Mouse (Mus musculus): ENCODE measurements around the gene Ublcp1.

DNA sequence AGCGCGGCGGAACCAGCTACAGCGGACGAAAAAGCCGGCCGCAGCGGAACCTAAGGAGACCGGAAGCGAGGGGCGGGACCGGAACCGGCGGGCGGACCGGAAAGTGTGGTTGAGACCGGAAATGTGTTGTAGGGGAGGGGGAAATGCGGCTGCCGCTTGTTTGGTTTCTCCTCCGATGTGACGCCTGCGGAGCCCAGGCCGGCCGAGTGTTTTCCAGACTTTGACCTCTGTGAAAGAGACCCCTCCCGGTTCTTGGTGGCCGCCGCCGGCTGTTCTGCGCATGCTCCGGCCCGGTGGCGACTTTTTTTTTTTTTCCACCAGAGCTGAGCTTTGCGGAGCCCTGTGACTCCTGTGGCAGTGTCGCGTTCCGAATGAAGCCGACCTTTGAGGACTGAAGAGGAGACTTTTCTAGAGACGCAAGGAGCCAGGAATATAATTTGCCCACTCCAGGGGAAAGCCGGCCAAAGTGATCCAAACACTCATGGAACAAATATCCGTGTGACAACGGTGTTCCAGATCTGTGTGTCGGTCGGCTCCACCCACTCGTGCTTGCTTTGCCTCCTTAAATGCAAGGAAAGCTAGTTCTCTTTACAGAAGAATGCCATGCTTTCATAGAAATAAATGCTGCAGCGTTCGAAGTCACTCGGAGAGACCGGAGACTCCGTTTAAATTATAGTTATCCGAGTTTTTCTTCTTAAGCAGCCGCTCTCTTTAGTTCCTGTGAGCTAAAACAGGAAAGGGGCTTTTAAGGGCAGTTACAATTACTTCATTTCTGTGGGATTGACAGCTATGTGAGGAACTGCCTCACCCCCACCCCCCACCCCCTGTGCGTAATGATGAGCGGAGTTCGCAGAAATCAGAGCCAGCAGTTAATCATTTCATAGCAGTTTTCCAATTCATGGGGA is at the start of gene Ublcp1:
- TF ChIP-seq TAL1 (IDR thresholded peaks at IDR 0.05; ENCODE audit: low read length) (no peak), GATA1 (IDR thresholded peaks at IDR 0.05; ENCODE audit: low read length) (no peak)

Measured in erythroblast, embryonic 14.5 days (primary cell).